Comparison of ENCODE assay signal across 22 mouse cellular contexts in genomic region chr3:59297653-59298052, GRCm38 (mm10). TPM values are rescaled to one million over a fixed set of nuclear protein-coding genes. Genes with fewer than 3 reads are reported as not detected.
DNase-seq lines count a peak whose midpoint lies in the region; ATAC-seq lines count a peak whose summit lies in the region.
"Had no signal": no experiment of that assay in that cellular context is flagged by ENCODE, and none has a peak within 500 bp of the region (broad histone marks: within the 10 kb centered on the region; RNA-seq: fewer than 3 reads in every experiment).

No protein-coding gene starts in this region.

- DNase-seq in cerebellum, adult 11-12 months = no peak
- DNase-seq in thymus, postnatal 14 days = peak; percentile 55
- DNase-seq in thymus, adult 18-20 months = no peak
- DNase-seq in thymus, postnatal 25 days = peak; percentile 28
- no peak for DNase-seq in urinary bladder, adult 2 months (ENCODE audit: low spot score)
- DNase-seq: adrenal gland, adult 2 months; adrenal gland, postnatal 36 days; cerebellum, adult 8-10 months; cerebellum, postnatal 25 days; forebrain, postnatal 0 days; heart, postnatal 36 days; kidney, postnatal 14 days; layer of hippocampus, adult 9-11 months; lung, adult 2 months; lung, postnatal 10 days; right cerebral cortex, adult 18-20 months had no signal

- peak; percentile 36; the same call in 1 of the 2 replicates for ATAC-seq in cerebellum, adult (ENCODE audit: insufficient number of reproducible peaks, low FRiP score, low TSS enrichment)
- ATAC-seq in CD4-positive, CD25-positive, alpha-beta regulatory T cell, adult 4 months = no peak
- ATAC-seq: activated CD4-positive, CD25-positive, alpha-beta regulatory T cell, adult 4 months; forebrain, postnatal 0 days; intestine, postnatal 0 days; midbrain, embryonic 15.5 days; Patski had no signal

RNA-seq across cellular contexts. Expression of gene P2ry12, which starts 35.0 kb away (rescaled TPM):
- polyA plus RNA-seq in CD4-positive, CD25-positive, alpha-beta regulatory T cell, adult 4 months (2017; shearing (Covaris generic)) = under 1 TPM in 1 of 2 experiments, not detected in 1; 0.48 TPM
- polyA plus RNA-seq in urinary bladder, adult 2 months (2012; rRNA removed) = 3.3 and 4.0 TPM in 2 replicates
- polyA plus RNA-seq: Patski had no signal

RNA-seq across cellular contexts. Expression of gene Igsf10, which starts 46.5 kb away (rescaled TPM):
- polyA plus RNA-seq in CD4-positive, CD25-positive, alpha-beta regulatory T cell, adult 4 months (2017; shearing (Covaris generic)) = not detected
- polyA plus RNA-seq in urinary bladder, adult 2 months (2012; rRNA removed) = 7.0 and 10.9 TPM in 2 replicates
- polyA plus RNA-seq: activated CD4-positive, CD25-positive, alpha-beta regulatory T cell, adult 4 months had no signal

Comparison
In these comparisons a context has a peak if more than half of its experiments do, and no peak if none do; other contexts are left out.
1. DNase-seq: peak in thymus, postnatal 14 days (single experiment) and thymus, postnatal 25 days (single experiment); none in cerebellum, adult 11-12 months (single experiment), thymus, adult 18-20 months (0 of 2) and urinary bladder, adult 2 months (single experiment).